Mouse (Mus musculus) WW6 (cell line): ENCODE measurements around the gene Eif4enif1.
"Not testable (repeated sequence)": the region's sequence is repeated elsewhere in the genome, so short reads cannot be mapped to it uniquely, and the experiment has no call there.

Experiments used
- DNase-seq: peaks from one replicate; pipeline ENCODE4 v3.0.0-alpha.2; 2013; ENCODE audit warnings: low read depth, low spot score

Gene Eif4enif1

GRCm38 (mm10) chr11:3202231-3202701 is at the start of gene Eif4enif1:
Eif4enif1 (plus strand) TSS chr11:3202392.
- DNase-seq = peak; percentile 83

GRCm38 (mm10) chr11:3153666-3154397 is 48.4 kb upstream of the Eif4enif1 start:
- DNase-seq = not testable (repeated sequence)

- not testable (repeated sequence) for DNase-seq
These were observed 45.2 kb upstream of the Eif4enif1 start for GRCm38 (mm10) chr11:3156991-3157390.

GRCm38 (mm10) chr11:3157996-3158395 is 44.2 kb upstream of the Eif4enif1 start:
- not testable (repeated sequence) for DNase-seq

- not testable (repeated sequence) for DNase-seq
These were observed 43.4 kb upstream of the Eif4enif1 start for GRCm38 (mm10) chr11:3158800-3159199.

GRCm38 (mm10) chr11:3161370-3161769 is 40.8 kb upstream of the Eif4enif1 start:
- not testable (repeated sequence) for DNase-seq

- not testable (repeated sequence) for DNase-seq
These were observed 39.8 kb upstream of the Eif4enif1 start for GRCm38 (mm10) chr11:3162236-3162897.

GRCm38 (mm10) chr11:3163122-3163521 is 39.1 kb upstream of the Eif4enif1 start:
- not testable (repeated sequence) for DNase-seq

GRCm38 (mm10) chr11:3163661-3164060 is 38.5 kb upstream of the Eif4enif1 start:
- DNase-seq = not testable (repeated sequence)

GRCm38 (mm10) chr11:3165210-3165782 is 36.9 kb upstream of the Eif4enif1 start:
- DNase-seq = not testable (repeated sequence)

GRCm38 (mm10) chr11:3166321-3166720 is 35.9 kb upstream of the Eif4enif1 start:
- DNase-seq = not testable (repeated sequence)

- not testable (repeated sequence) for DNase-seq
These were observed 35.1 kb upstream of the Eif4enif1 start for GRCm38 (mm10) chr11:3167129-3167528.

GRCm38 (mm10) chr11:3167571-3168001 is 34.6 kb upstream of the Eif4enif1 start:
- DNase-seq = not testable (repeated sequence)

- DNase-seq = not testable (repeated sequence)
These were observed 33.1 kb upstream of the Eif4enif1 start for GRCm38 (mm10) chr11:3169042-3169441.

GRCm38 (mm10) chr11:3171931-3172330 is 30.3 kb upstream of the Eif4enif1 start:
- DNase-seq = not testable (repeated sequence)

- not testable (repeated sequence) for DNase-seq
These were observed 29.7 kb upstream of the Eif4enif1 start for GRCm38 (mm10) chr11:3172526-3172925.

GRCm38 (mm10) chr11:3173425-3174318 is 28.5 kb upstream of the Eif4enif1 start:
- DNase-seq = not testable (repeated sequence)

- not testable (repeated sequence) for DNase-seq
These were observed 23.0 kb upstream of the Eif4enif1 start for GRCm38 (mm10) chr11:3178968-3179725.

GRCm38 (mm10) chr11:3179726-3180092 is 22.5 kb upstream of the Eif4enif1 start:
- not testable (repeated sequence) for DNase-seq

- not testable (repeated sequence) for DNase-seq
These were observed 21.6 kb upstream of the Eif4enif1 start for GRCm38 (mm10) chr11:3180510-3181160.
